Mouse (Mus musculus) heart, adult 2 months (tissue): Measurements from ENCODE around the gene Cmya5. TPM values are rescaled to one million over a fixed set of nuclear protein-coding genes. Genes with fewer than 3 reads are reported as not detected.

Experiments
- DNase-seq, 2 experiments: peaks; one replicate each; pipeline ENCODE4 v3.0.0; 2021
- H3K27ac ChIP-seq: fragments of 200-600 bp; 2 replicates; pipeline ENCODE4 v1.8.1; 2022
- H3K27me3 ChIP-seq: fragments of 200-500 bp; 2 replicates; pipeline ENCODE4 v1.6.1; 2012; ENCODE audit warnings: mild to moderate bottlenecking, low read length, inconsistent platforms, mixed read lengths; ENCODE audit not compliant: control insufficient read depth, insufficient read depth
- H3K36me3 ChIP-seq: fragments of 200-500 bp; 2 replicates; pipeline ENCODE4 v1.6.1; 2012; ENCODE audit warnings: low read length, inconsistent platforms; ENCODE audit not compliant: control insufficient read depth, insufficient read depth
- H3K4me1 ChIP-seq: fragments of 200-500 bp; 2 replicates; pipeline ENCODE4 v1.6.1; 2011; ENCODE audit warnings: low read length; ENCODE audit not compliant: control insufficient read depth, insufficient read depth
- H3K4me3 ChIP-seq: fragments of 200-600 bp; 2 replicates; pipeline ENCODE4 v1.8.1; 2022
- H3K79me2 ChIP-seq: fragments of 200-500 bp; replicated peaks from 2 replicates; pipeline ENCODE4 v1.6.1; 2012; ENCODE audit warnings: mild to moderate bottlenecking, inconsistent platforms, low read length, moderate library complexity, mixed read lengths; ENCODE audit not compliant: control insufficient read depth, insufficient read depth
- H3K9ac ChIP-seq: fragments of 200-500 bp; 2 replicates; pipeline ENCODE4 v1.6.1; 2012; ENCODE audit warnings: low read depth, mild to moderate bottlenecking, control low read depth, inconsistent platforms, low read length, mixed read lengths
- CTCF ChIP-seq: fragments of 200-600 bp; IDR thresholded peaks from 2 replicates; pipeline ENCODE4 v1.8.1; 2022; ENCODE audit warnings: antibody characterized with exemption, mild to moderate bottlenecking, moderate library complexity
- EP300 ChIP-seq: fragments of 200-500 bp; IDR thresholded peaks from 2 replicates; pipeline ENCODE4 v1.6.1; 2011; ENCODE audit warnings: low read depth, low read length, control low read depth; ENCODE audit not compliant: insufficient read depth
- POLR2A ChIP-seq: fragments of 200-500 bp; IDR thresholded peaks from 2 replicates; pipeline ENCODE4 v1.6.1; 2011; ENCODE audit warnings: mild to moderate bottlenecking, low read depth, low read length, control low read depth; ENCODE audit not compliant: insufficient read depth
- WGBS: fragments of 180-500 bp; shearing (Covaris S2); methylation state at CpG from one replicate; pipeline ENCODE4 v1.1.7; 2018; 5-methylcytosine and 5-hydroxymethylcytosine counted together
- intact Hi-C: fragments of 180-260 bp; cut with DNase I; formaldehyde crosslinking; loops from one replicate; pipeline ENCODE4 v1.15.1; 2025
- polyA plus RNA-seq: library from polyadenylated mRNA; depleted of rRNA; stranded (reverse); fragments of >200 nt; gene quantifications from 2 replicates; pipeline ENCODE4 v1.2.3, GENCODE M21; 2012
- total RNA-seq, 2 experiments: library from RNA; stranded (reverse); gene quantifications; 2 replicates each; pipeline ENCODE4 v1.2.3; 2021

The Cmya5 gene
- total and polyA plus RNA-seq, 3 experiments = 46.3 to 392 (median 335) TPM

GRCm38 (mm10) chr13:93130674-93131073, 13.8 kb downstream of the Cmya5 start:
- no peak for DNase-seq
- H3K36me3 ChIP-seq = peaks cover under 1% of the 10 kb centered on the region; the same call in 1 of the 2 replicates
- 0 out of 2 replicates have a peak, but pooled peaks cover 1% of the 10 kb centered on the region for H3K4me1 ChIP-seq
- intact Hi-C loops = no loop called here
- 0 out of 2 replicates have a peak, but pooled peaks cover 2% of the 10 kb centered on the region for H3K79me2 ChIP-seq
- 46% methylated on average over 3 of the region's 3 CpGs for WGBS
- H3K27ac ChIP-seq = no peak overlapping the region
- no peak for TF ChIP-seq CTCF
- TF ChIP-seq EP300 = no peak
- no peak for TF ChIP-seq POLR2A
- H3K4me3 ChIP-seq = no peak overlapping the region
- H3K27me3 ChIP-seq = no peaks in the 10 kb centered on the region
- no peak overlapping the region for H3K9ac ChIP-seq

- intact Hi-C loops = no loop called here
- 0 out of 2 replicates have a peak, but pooled peaks cover 2% of the 10 kb centered on the region for H3K79me2 ChIP-seq
- H3K27ac ChIP-seq = no peak overlapping the region
- H3K36me3 ChIP-seq = peaks cover under 1% of the 10 kb centered on the region; the same call in 1 of the 2 replicates
- 79% methylated on average over 5 of the region's 5 CpGs for WGBS
- DNase-seq = no peak
- no peak for TF ChIP-seq EP300
- TF ChIP-seq POLR2A = no peak
- TF ChIP-seq CTCF = no peak
- no peaks in the 10 kb centered on the region for H3K27me3 ChIP-seq
- no peaks in the 10 kb centered on the region for H3K4me1 ChIP-seq
- no peak overlapping the region for H3K9ac ChIP-seq
- H3K4me3 ChIP-seq = no peak overlapping the region
Measured at GRCm38 (mm10) chr13:93128961-93129360, 15.6 kb downstream of the Cmya5 start.

GRCm38 (mm10) chr13:93128111-93128860, 16.2 kb downstream of the Cmya5 start:
- H3K9ac ChIP-seq = no peak overlapping the region
- no peaks in the 10 kb centered on the region for H3K27me3 ChIP-seq
- 75% methylated on average over 8 of the region's 8 CpGs for WGBS
- peaks cover 3% of the 10 kb centered on the region; the same call in 1 of the 2 replicates for H3K36me3 ChIP-seq
- DNase-seq = no peak
- H3K27ac ChIP-seq = no peak overlapping the region
- H3K4me1 ChIP-seq = no peaks in the 10 kb centered on the region
- intact Hi-C loops = no loop called here
- H3K79me2 ChIP-seq = 0 out of 2 replicates have a peak, but pooled peaks cover 2% of the 10 kb centered on the region
- TF ChIP-seq CTCF (no peak), EP300 (no peak), POLR2A (no peak)
- H3K4me3 ChIP-seq = no peak overlapping the region

- H3K36me3 ChIP-seq = peaks cover 3% of the 10 kb centered on the region; the same call in 1 of the 2 replicates
- H3K27me3 ChIP-seq = no peaks in the 10 kb centered on the region
- no peaks in the 10 kb centered on the region for H3K79me2 ChIP-seq
- H3K27ac ChIP-seq = no peak overlapping the region
- 92% methylated on average over 9 of the region's 9 CpGs for WGBS
- no peak for TF ChIP-seq EP300
- no peak for TF ChIP-seq CTCF
- TF ChIP-seq POLR2A = no peak
- no peak overlapping the region for H3K4me3 ChIP-seq
- DNase-seq = no peak
- H3K4me1 ChIP-seq = no peaks in the 10 kb centered on the region
- intact Hi-C loops = no loop called here
- H3K9ac ChIP-seq = no peak overlapping the region
Measured at GRCm38 (mm10) chr13:93122321-93122720, 22.2 kb downstream of the Cmya5 start.

- Histone ChIP-seq H3K27ac (no peak overlapping the region), H3K27me3 (no peaks in the 10 kb centered on the region), H3K9ac (no peak overlapping the region), H3K36me3 (no peaks in the 10 kb centered on the region), H3K79me2 (no peaks in the 10 kb centered on the region), H3K4me3 (no peak overlapping the region), H3K4me1 (no peaks in the 10 kb centered on the region)
- intact Hi-C loops = no loop called here
- no peak for DNase-seq
- 52% methylated on average over 7 of the region's 7 CpGs for WGBS
- TF ChIP-seq EP300 = no peak
- TF ChIP-seq POLR2A = no peak
- no peak for TF ChIP-seq CTCF
Measured at GRCm38 (mm10) chr13:93117241-93117640, 27.3 kb downstream of the Cmya5 start.

GRCm38 (mm10) chr13:93102340-93103090, 42.0 kb downstream of the Cmya5 start:
- 62% methylated on average over 4 of the region's 4 CpGs for WGBS
- no peak overlapping the region for H3K27ac ChIP-seq
- H3K79me2 ChIP-seq = no peaks in the 10 kb centered on the region
- DNase-seq = no peak
- no peaks in the 10 kb centered on the region for H3K27me3 ChIP-seq
- TF ChIP-seq EP300 = no peak
- TF ChIP-seq CTCF = no peak
- no peak for TF ChIP-seq POLR2A
- no peaks in the 10 kb centered on the region for H3K36me3 ChIP-seq
- intact Hi-C loops = no loop called here
- no peak overlapping the region for H3K9ac ChIP-seq
- H3K4me1 ChIP-seq = no peaks in the 10 kb centered on the region
- H3K4me3 ChIP-seq = no peak overlapping the region
